Mouse (Mus musculus): ENCODE data around the gene Lgalsl.

DNA sequence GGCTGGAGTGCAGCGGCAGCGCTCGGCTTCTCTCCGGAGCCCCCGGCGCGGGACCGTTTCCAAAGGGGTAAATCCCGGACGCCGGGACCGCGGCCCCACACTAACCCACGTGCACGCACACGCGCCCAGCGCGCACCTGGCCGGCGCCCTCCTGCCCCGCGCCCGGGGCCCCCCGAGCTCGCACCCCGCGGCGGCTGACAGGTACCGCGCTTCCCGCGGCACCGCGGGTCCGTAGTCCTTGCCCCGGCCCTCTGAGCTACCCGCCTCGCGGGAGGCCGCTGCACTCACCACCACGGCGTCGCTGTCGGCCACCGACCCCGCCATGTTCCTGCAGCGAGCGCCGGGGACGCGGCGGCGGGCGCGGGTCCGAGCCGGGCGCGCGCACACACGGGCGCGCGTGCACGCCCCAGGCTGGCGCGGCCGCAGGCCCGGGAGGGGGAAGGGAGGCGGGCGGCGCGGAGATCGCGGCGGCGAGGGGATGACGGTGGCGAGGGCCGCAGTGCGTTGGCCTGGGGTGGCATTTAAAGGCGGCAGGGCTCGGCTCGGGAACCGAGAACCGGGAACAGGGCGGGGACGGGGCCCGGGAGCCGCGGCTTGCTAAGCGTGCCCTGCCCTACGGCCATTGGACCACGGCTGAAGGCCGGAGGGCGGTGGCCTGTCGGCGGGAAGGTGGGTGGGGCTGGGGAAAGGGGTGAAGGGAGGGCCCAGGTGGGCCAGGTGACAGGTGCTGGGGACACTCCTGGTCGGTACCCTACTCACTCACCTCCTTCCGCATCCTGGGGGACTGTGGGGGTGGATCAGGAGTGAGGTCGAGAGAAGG is at the start of gene Lgalsl:
- TF ChIP-seq CTCF (IDR thresholded peaks at IDR 0.05; ENCODE audit: insufficient read depth, low read depth, low read length) (no peak), POLR2A (IDR thresholded peaks at IDR 0.05; ENCODE audit: insufficient read depth, low read depth, low read length) (peak; percentile 68)
